Mouse (Mus musculus) forebrain, embryonic 15.5 days (tissue): ENCODE measurements around the gene Gm11037. TPM values are rescaled to one million over a fixed set of nuclear protein-coding genes. Genes with fewer than 3 reads are reported as not detected.
A peak's percentile ranks its signal among the peaks of the same experiment; 100 is the strongest.
"Not testable (repeated sequence)": the region's sequence is repeated elsewhere in the genome, so short reads cannot be mapped to it uniquely, and the experiment has no call there.

ENCODE experiments used
- ATAC-seq: fragments of 200-750 bp; cut with Nextera tagmentation; replicated peaks from 2 replicates; pipeline ENCODE4 v1.8.0; 2017; ENCODE audit warnings: mild to moderate bottlenecking, moderate TSS enrichment, moderate library complexity
- H3K27ac ChIP-seq: fragments of 300-500 bp; sonication (generic); replicated peaks from 2 replicates; pipeline ENCODE4 v1.5.1; 2015; ENCODE audit warnings: mild to moderate bottlenecking, inconsistent platforms
- H3K27me3 ChIP-seq: fragments of 300-500 bp; sonication (generic); 2 replicates; pipeline ENCODE4 v1.6.1; 2015; ENCODE audit warnings: inconsistent platforms
- H3K36me3 ChIP-seq: fragments of 300-500 bp; sonication (generic); 2 replicates; pipeline ENCODE4 v1.6.1; 2015; ENCODE audit warnings: mild to moderate bottlenecking, inconsistent platforms
- H3K4me1 ChIP-seq: fragments of 300-500 bp; sonication (generic); 2 replicates; pipeline ENCODE4 v1.6.1; 2015; ENCODE audit warnings: inconsistent platforms
- H3K4me2 ChIP-seq: fragments of 300-500 bp; sonication (generic); replicated peaks from 2 replicates; pipeline ENCODE4 v1.6.1; 2015; ENCODE audit warnings: mild to moderate bottlenecking, inconsistent platforms
- H3K4me3 ChIP-seq: fragments of 300-500 bp; sonication (generic); 2 replicates; pipeline ENCODE4 v1.5.1; 2015; ENCODE audit warnings: mild to moderate bottlenecking, inconsistent platforms
- H3K9ac ChIP-seq: fragments of 300-500 bp; sonication (generic); replicated peaks from 2 replicates; pipeline ENCODE4 v1.6.1; 2015; ENCODE audit warnings: mild to moderate bottlenecking, inconsistent platforms
- H3K9me3 ChIP-seq: fragments of 300-500 bp; sonication (generic); 2 replicates; pipeline ENCODE4 v1.6.1; 2016; ENCODE audit warnings: inconsistent platforms
- WGBS: fragments of 180-500 bp; shearing (Covaris S2); methylation state at CpG from one replicate; pipeline ENCODE4 v1.1.7; 2015; ENCODE audit warnings: mixed read lengths; 5-methylcytosine and 5-hydroxymethylcytosine counted together
- polyA plus RNA-seq: library from polyadenylated mRNA; unstranded; fragments of >200 nt; fragmentation: Nextera tagmentation; extraction: Ambion mirVana; gene quantifications from 2 replicates; pipeline ENCODE4 v1.2.1, GENCODE M21; 2015

Gene Gm11037
- polyA plus RNA-seq, 1 experiment from 2014 or later = not detected

GRCm38 (mm10) chr2:131105061-131105460, 28.2 kb upstream of the Gm11037 start:
- H3K4me1 ChIP-seq, ATAC-seq, H3K36me3 ChIP-seq, H3K27ac ChIP-seq, H3K27me3 ChIP-seq, H3K9ac ChIP-seq, H3K4me3 ChIP-seq, H3K4me2 ChIP-seq, H3K9me3 ChIP-seq: not testable (repeated sequence)
- 70% methylated on average over 4 of the region's 4 CpGs for WGBS

DNA sequence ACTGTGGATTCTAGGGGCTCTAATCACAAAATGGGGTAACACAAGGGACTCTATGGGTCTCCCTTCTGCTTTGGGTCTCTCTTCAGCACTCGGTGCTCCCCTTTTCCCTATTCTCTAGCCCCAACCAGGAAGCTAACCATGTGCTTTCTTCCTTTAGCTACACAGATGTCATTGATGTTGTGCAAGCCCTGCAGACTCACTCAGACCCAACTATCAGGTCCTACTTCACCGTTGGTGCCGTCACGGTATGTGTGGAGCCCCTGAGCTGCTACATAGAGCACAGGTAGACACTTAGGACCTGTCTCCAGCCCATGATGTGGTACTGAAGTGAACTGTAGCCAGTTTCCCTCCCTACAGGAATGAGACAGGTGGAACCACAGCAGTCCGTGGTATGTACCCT, 27.3 kb upstream of the Gm11037 start:
- Histone ChIP-seq H3K9ac (no peak overlapping the region), H3K4me2 (no peak overlapping the region), H3K27ac (no peak overlapping the region), H3K4me3 (no peak overlapping the region), H3K27me3 (no peaks in the 10 kb centered on the region), H3K4me1 (no peaks in the 10 kb centered on the region), H3K36me3 (no peaks in the 10 kb centered on the region), H3K9me3 (no peaks in the 10 kb centered on the region)
- ATAC-seq = no peak
- WGBS = 92% methylated on average over 5 of the region's 5 CpGs

- H3K9me3 ChIP-seq = no peaks in the 10 kb centered on the region
- 86% methylated on average over 2 of the region's 2 CpGs for WGBS
- H3K4me1 ChIP-seq = no peaks in the 10 kb centered on the region
- H3K4me3 ChIP-seq = no peak overlapping the region
- H3K9ac ChIP-seq = no peak overlapping the region
- no peak overlapping the region for H3K4me2 ChIP-seq
- H3K27me3 ChIP-seq = no peaks in the 10 kb centered on the region
- no peaks in the 10 kb centered on the region for H3K36me3 ChIP-seq
- no peak for ATAC-seq
- H3K27ac ChIP-seq = no peak overlapping the region
These were observed 14.2 kb upstream of the Gm11037 start for GRCm38 (mm10) chr2:131118968-131119574.

DNA sequence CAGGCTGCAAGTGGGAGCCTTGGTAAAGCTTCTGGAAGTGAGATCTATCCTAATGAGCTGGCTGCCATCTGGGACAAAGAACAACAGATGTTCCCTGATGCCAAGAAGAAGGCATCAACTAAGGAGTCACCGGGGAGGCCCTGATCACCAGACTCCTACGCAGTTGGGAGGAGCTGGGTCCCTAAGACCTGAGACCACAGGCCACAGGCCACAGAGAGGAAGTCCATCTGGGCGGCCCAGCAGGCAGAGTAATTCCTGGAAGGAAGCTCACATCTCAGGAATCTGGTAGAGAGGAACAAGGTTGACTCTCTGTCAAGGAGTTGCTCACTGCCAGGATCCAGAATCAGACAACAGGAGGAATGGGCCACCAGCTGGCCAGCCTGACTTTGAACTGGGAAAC, 9.1 kb upstream of the Gm11037 start:
- WGBS = 81% methylated on average over 3 of the region's 3 CpGs
- peaks cover 8% of the 10 kb centered on the region for H3K4me1 ChIP-seq
- no peak overlapping the region for H3K27ac ChIP-seq
- no peak overlapping the region for H3K4me3 ChIP-seq
- ATAC-seq = no peak
- no peaks in the 10 kb centered on the region for H3K36me3 ChIP-seq
- H3K27me3 ChIP-seq = no peaks in the 10 kb centered on the region
- H3K9me3 ChIP-seq = no peaks in the 10 kb centered on the region
- H3K4me2 ChIP-seq = no peak overlapping the region
- H3K9ac ChIP-seq = no peak overlapping the region

- ATAC-seq = no peak
- WGBS = 93% methylated on average over 9 of the region's 9 CpGs
- H3K4me2 ChIP-seq = no peak overlapping the region
- no peaks in the 10 kb centered on the region for H3K36me3 ChIP-seq
- peaks cover 8% of the 10 kb centered on the region for H3K4me1 ChIP-seq
- H3K9ac ChIP-seq = no peak overlapping the region
- H3K27ac ChIP-seq = no peak overlapping the region
- H3K9me3 ChIP-seq = no peaks in the 10 kb centered on the region
- H3K4me3 ChIP-seq = no peak overlapping the region
- no peaks in the 10 kb centered on the region for H3K27me3 ChIP-seq
These were observed 7.9 kb upstream of the Gm11037 start for GRCm38 (mm10) chr2:131125157-131125963.

DNA sequence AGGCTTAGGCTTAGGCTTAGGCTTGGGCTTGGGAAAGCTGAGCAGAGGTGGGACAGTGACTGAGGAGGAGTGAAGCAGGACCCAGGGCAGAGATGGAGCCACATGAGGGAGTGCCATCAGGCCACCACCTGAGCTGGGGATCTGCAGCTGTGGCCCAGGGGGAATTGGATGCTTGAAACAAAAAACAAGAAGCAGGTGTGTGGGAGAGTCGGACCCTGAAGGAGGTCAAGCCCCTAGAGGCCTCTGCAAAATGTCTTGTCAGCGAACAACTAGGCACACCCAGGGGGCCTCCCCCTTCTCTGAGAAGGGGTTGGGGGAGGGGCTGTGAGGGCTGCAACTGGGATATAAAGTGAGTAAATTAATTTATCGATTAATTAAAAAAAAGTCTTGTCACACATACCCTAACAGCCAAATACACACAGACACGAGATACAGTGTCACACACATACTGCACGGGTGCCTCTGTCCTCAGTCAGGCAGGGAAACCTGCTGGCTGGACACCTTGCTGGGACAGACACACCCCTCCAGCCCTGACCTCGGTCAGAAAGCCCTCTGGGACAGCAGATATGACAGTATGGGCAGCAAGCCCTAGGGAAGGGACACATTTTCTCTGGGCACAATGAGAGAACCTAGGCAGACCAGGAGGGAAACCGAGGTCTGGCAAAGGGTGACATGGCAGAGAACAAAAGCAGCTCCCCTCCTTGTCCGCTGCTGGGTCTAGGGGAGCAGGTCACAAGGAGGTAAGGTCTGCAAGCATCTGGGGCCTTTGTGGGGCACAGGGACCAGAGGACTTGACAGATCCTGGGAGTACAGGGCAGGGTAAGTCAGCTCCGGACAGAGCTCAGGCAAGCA, 7.1 kb upstream of the Gm11037 start:
- H3K9ac ChIP-seq = no peak overlapping the region
- peaks cover 8% of the 10 kb centered on the region for H3K4me1 ChIP-seq
- H3K36me3 ChIP-seq = no peaks in the 10 kb centered on the region
- H3K4me3 ChIP-seq = no peak overlapping the region
- H3K9me3 ChIP-seq = no peaks in the 10 kb centered on the region
- no peak for ATAC-seq
- no peak overlapping the region for H3K4me2 ChIP-seq
- no peaks in the 10 kb centered on the region for H3K27me3 ChIP-seq
- WGBS = 42% methylated on average over 9 of the region's 9 CpGs
- no peak overlapping the region for H3K27ac ChIP-seq

DNA sequence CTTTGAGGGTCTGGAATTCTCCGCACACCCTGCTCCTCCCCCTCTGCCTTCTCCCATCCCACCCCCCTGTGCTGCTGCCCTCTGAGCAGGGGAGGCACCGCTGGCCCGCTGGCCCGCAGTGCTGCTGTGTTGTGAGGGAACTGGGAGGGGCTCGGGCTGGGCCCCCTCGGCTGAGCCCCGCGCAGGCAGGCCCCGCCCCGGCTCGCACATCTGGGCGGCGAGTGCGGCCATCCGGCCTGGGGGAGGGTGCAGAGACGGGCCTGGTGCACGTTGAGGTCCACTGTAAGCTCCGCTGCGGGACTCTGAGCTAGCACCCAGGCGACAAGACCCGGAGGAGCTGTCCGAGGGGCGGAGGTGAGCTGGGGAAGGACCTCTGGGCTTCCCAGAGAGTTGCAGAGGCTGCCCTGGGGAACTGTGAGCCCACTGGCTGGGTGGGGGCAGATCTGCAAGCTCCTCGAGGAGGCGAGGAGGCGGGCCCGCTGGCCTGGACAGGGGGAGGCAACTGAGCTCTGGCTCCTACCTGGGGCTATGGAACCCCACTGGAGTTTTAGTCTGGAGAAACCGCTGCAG, 6.1 kb upstream of the Gm11037 start, which contains the start of gene Hspa12b:
Gene Hspa12b (plus strand): TSS at position 120 of the 570 bp plus-strand sequence.
- peak; percentile 67; the same call in 1 of the 2 replicates for ATAC-seq
- Histone ChIP-seq H3K4me3 (peak within 1 kb of the TSS; percentile 39), H3K4me2 (peak within 1 kb of the TSS; percentile 80), H3K36me3 (no peaks in the 10 kb centered on the region), H3K9me3 (no peaks in the 10 kb centered on the region), H3K9ac (peak within 1 kb of the TSS; percentile 58), H3K27me3 (no peaks in the 10 kb centered on the region), H3K4me1 (peaks cover 8% of the 10 kb centered on the region), H3K27ac (no peak within 1 kb of the TSS)
- 1% methylated on average over 28 of the region's 28 CpGs for WGBS

DNA sequence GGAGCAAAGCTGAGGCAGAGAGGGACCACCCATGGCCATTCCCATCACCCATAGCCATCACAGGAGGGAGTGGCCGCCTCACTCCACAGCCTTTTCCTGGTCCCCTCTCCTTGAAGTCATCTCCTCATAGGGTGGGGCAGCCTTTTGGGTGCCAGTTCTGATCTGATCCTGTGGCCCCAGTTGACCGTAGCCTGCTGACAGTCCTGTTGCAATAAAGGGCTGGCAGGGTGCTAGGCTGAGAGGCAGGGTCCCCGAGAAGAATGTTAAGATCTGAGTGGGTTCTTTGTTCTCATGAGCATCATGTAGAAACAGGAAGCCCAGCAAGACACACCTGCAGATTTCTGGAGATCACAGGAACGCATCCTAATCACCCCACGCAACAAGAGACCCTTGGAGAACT, 5.1 kb upstream of the Gm11037 start:
- Histone ChIP-seq H3K4me1 (peaks cover 8% of the 10 kb centered on the region), H3K4me3 (no peak overlapping the region), H3K4me2 (0 out of 2 replicates have a peak overlapping the region, but pooled peaks have one; percentile 10), H3K27me3 (no peaks in the 10 kb centered on the region), H3K27ac (no peak overlapping the region), H3K9ac (no peak overlapping the region), H3K9me3 (no peaks in the 10 kb centered on the region), H3K36me3 (no peaks in the 10 kb centered on the region)
- ATAC-seq = no peak
- 97% methylated on average over 5 of the region's 5 CpGs for WGBS

- WGBS = 79% methylated on average over 3 of the region's 3 CpGs
- Histone ChIP-seq H3K36me3 (no peaks in the 10 kb centered on the region), H3K4me3 (no peak overlapping the region), H3K9me3 (no peaks in the 10 kb centered on the region), H3K9ac (no peak overlapping the region), H3K27me3 (no peaks in the 10 kb centered on the region), H3K27ac (no peak overlapping the region), H3K4me1 (peaks cover 8% of the 10 kb centered on the region), H3K4me2 (no peak overlapping the region)
- no peak for ATAC-seq
These were observed 4.6 kb upstream of the Gm11037 start for GRCm38 (mm10) chr2:131128636-131129157.

GRCm38 (mm10) chr2:131129836-131130235, 3.5 kb upstream of the Gm11037 start:
- Histone ChIP-seq H3K27me3 (no peaks in the 10 kb centered on the region), H3K4me3 (no peak overlapping the region), H3K4me2 (no peak overlapping the region), H3K9me3 (no peaks in the 10 kb centered on the region), H3K27ac (no peak overlapping the region), H3K9ac (no peak overlapping the region), H3K4me1 (peaks cover 8% of the 10 kb centered on the region), H3K36me3 (no peaks in the 10 kb centered on the region)
- 86% methylated on average over 5 of the region's 5 CpGs for WGBS
- ATAC-seq = no peak

- Histone ChIP-seq H3K27ac (no peak overlapping the region), H3K9ac (no peak overlapping the region), H3K4me1 (peaks cover 8% of the 10 kb centered on the region), H3K27me3 (no peaks in the 10 kb centered on the region), H3K36me3 (no peaks in the 10 kb centered on the region), H3K9me3 (no peaks in the 10 kb centered on the region), H3K4me3 (no peak overlapping the region), H3K4me2 (no peak overlapping the region)
- 99% methylated on average over 2 of the region's 2 CpGs for WGBS
- no peak for ATAC-seq
These were observed 2.4 kb upstream of the Gm11037 start for GRCm38 (mm10) chr2:131130849-131131248.
